Mouse (Mus musculus): ENCODE results near the gene Wdfy1. TPM values are rescaled to one million over a fixed set of nuclear protein-coding genes. Genes with fewer than 3 reads are reported as not detected.

Gene Wdfy1
- total RNA-seq, 2 experiments from 2014 or later = 30.5 to 31.3 TPM

- DNase-seq = peak; percentile 36
Measured at GRCm38 (mm10) chr1:79760656-79761055, 15.3 kb downstream of the Wdfy1 start.

GRCm38 (mm10) chr1:79759436-79759972 lies 16.4 kb downstream of the Wdfy1 start:
- DNase-seq = no peak

GRCm38 (mm10) chr1:79759006-79759405 lies 16.9 kb downstream of the Wdfy1 start:
- no peak for DNase-seq

GRCm38 (mm10) chr1:79757597-79757996 lies 18.3 kb downstream of the Wdfy1 start:
- DNase-seq = no peak

- peak; percentile 32 for DNase-seq
Measured at GRCm38 (mm10) chr1:79757161-79757560, 18.8 kb downstream of the Wdfy1 start.

- no peak for DNase-seq
Measured at GRCm38 (mm10) chr1:79756417-79756816, 19.5 kb downstream of the Wdfy1 start.

GRCm38 (mm10) chr1:79755376-79755775 lies 20.6 kb downstream of the Wdfy1 start:
- DNase-seq = no peak

- no peak for DNase-seq
Measured at GRCm38 (mm10) chr1:79754936-79755335, 21.0 kb downstream of the Wdfy1 start.

GRCm38 (mm10) chr1:79753456-79753855 lies 22.5 kb downstream of the Wdfy1 start:
- no peak for DNase-seq

GRCm38 (mm10) chr1:79752714-79753340 lies 23.1 kb downstream of the Wdfy1 start:
- no peak for DNase-seq

GRCm38 (mm10) chr1:79752015-79752695 lies 23.8 kb downstream of the Wdfy1 start:
- no peak for DNase-seq

- peak; percentile 28 for DNase-seq
Measured at GRCm38 (mm10) chr1:79751186-79751585, 24.8 kb downstream of the Wdfy1 start.

GRCm38 (mm10) chr1:79746056-79746455 lies 29.9 kb downstream of the Wdfy1 start:
- peak; percentile 77 for DNase-seq

GRCm38 (mm10) chr1:79743385-79743784 lies 32.6 kb downstream of the Wdfy1 start:
- DNase-seq = no peak

- DNase-seq = no peak
Measured at GRCm38 (mm10) chr1:79742949-79743348, 33.0 kb downstream of the Wdfy1 start.

GRCm38 (mm10) chr1:79741002-79741401 lies 34.9 kb downstream of the Wdfy1 start:
- no peak for DNase-seq

GRCm38 (mm10) chr1:79739726-79740125 lies 36.2 kb downstream of the Wdfy1 start:
- no peak for DNase-seq

GRCm38 (mm10) chr1:79736408-79736807 lies 39.5 kb downstream of the Wdfy1 start:
- DNase-seq = no peak

GRCm38 (mm10) chr1:79734794-79735193 lies 41.1 kb downstream of the Wdfy1 start:
- DNase-seq = no peak

- no peak for DNase-seq
Measured at GRCm38 (mm10) chr1:79714152-79714923, 61.6 kb downstream of the Wdfy1 start.

- DNase-seq = peak; percentile 1
Measured at GRCm38 (mm10) chr1:79713081-79713480, 62.9 kb downstream of the Wdfy1 start.

GRCm38 (mm10) chr1:79711147-79712126 lies 64.5 kb downstream of the Wdfy1 start:
- DNase-seq = no peak

All from heart, postnatal 4 days (tissue).